Mouse (Mus musculus) cortical plate, adult 2 months (tissue): ENCODE results near the gene Fen1.

Experiments used
- CTCF ChIP-seq: fragments of 200-500 bp; IDR thresholded peaks from 2 replicates; pipeline ENCODE4 v1.5.1; 2011; ENCODE audit warnings: mild to moderate bottlenecking, control low read depth, low read length; ENCODE audit not compliant: insufficient read depth; ENCODE audit errors: extremely low read depth
- POLR2A ChIP-seq: fragments of 200-500 bp; IDR thresholded peaks from 2 replicates; pipeline ENCODE4 v1.6.1; 2011; ENCODE audit warnings: mild to moderate bottlenecking, low read length, control low read depth; ENCODE audit not compliant: insufficient read depth; ENCODE audit errors: extremely low read depth

GRCm38 (mm10) chr19:10170466-10170865, 33.5 kb downstream of the Fen1 start:
- no peak for TF ChIP-seq CTCF
- no peak for TF ChIP-seq POLR2A
